9 mouse cellular contexts compared by ENCODE assay signal in genomic region chr16:94886398-94886797, GRCm38 (mm10).
"Had no signal": no experiment of that assay in that cellular context is flagged by ENCODE, and none has a peak within 500 bp of the region (broad histone marks: within the 10 kb centered on the region; RNA-seq: fewer than 3 reads in every experiment).

No protein-coding gene starts in this region.

- H3K27ac ChIP-seq: limb, embryonic 13.5 days; liver, embryonic 14.5 days; midbrain, embryonic 12.5 days; stomach, postnatal 0 days had no signal

- H3K4me3 ChIP-seq: limb, embryonic 13.5 days; midbrain, embryonic 12.5 days; myocyte had no signal

- DNase-seq: kidney, adult 8-10 months; kidney, postnatal 36 days; lung, adult 18-20 months; thymus, postnatal 4 days had no signal
